Mouse (Mus musculus) liver, embryonic 14.5 days (tissue): ENCODE measurements around the gene Vmn1r15. TPM values are rescaled to one million over a fixed set of nuclear protein-coding genes. Genes with fewer than 3 reads are reported as not detected.

Experiments used
- ATAC-seq: fragments of 200-750 bp; cut with Nextera tagmentation; 2 replicates; pipeline ENCODE4 v1.8.0; 2017; ENCODE audit warnings: moderate number of reproducible peaks, mild to moderate bottlenecking, moderate library complexity; ENCODE audit not compliant: insufficient read depth
- DNase-seq, 3 experiments: peaks; one replicate each; pipeline ENCODE4 v3.0.0-alpha.2; 2012 to 2013; ENCODE audit warnings: low read depth in 3 of 3, low spot score in 3 of 3
- H3K27ac ChIP-seq: fragments of 300-500 bp; sonication (generic); 2 replicates; pipeline ENCODE4 v1.5.1; 2014; ENCODE audit warnings: moderate library complexity, mild to moderate bottlenecking, control low read depth, inconsistent platforms
- H3K27me3 ChIP-seq: fragments of 300-500 bp; sonication (generic); 2 replicates; pipeline ENCODE4 v1.6.1; 2014; ENCODE audit warnings: mild to moderate bottlenecking, low read length, moderate library complexity; ENCODE audit not compliant: control insufficient read depth, insufficient read depth
- H3K36me3 ChIP-seq: fragments of 300-500 bp; sonication (generic); replicated peaks from 2 replicates; pipeline ENCODE4 v1.6.1; 2014; ENCODE audit warnings: low read depth; ENCODE audit not compliant: control insufficient read depth, insufficient read depth
- H3K4me1 ChIP-seq, 2 experiments: fragments of 200-500 bp in 1 of 2; fragments of 300-500 bp in 1 of 2; sonication (generic) in 1 of 2; replicated peaks; 2 replicates each; pipeline ENCODE4 v1.6.1; 2012 to 2014; ENCODE audit warnings: antibody characterized with exemption in 1 of 2, inconsistent platforms in 1 of 2, low read length in 1 of 2; ENCODE audit not compliant: control insufficient read depth in 2 of 2, insufficient read depth in 2 of 2
- H3K4me2 ChIP-seq: fragments of 300-500 bp; sonication (generic); 2 replicates; pipeline ENCODE4 v1.6.1; 2014; ENCODE audit warnings: low read depth, mild to moderate bottlenecking, control low read depth, moderate library complexity
- H3K4me3 ChIP-seq, 2 experiments: fragments of 200-500 bp in 1 of 2; fragments of 300-500 bp in 1 of 2; sonication (generic) in 1 of 2; 2 replicates each; pipeline ENCODE4 v1.5.1; 2012 to 2014; ENCODE audit warnings: low read depth in 2 of 2, low read length in 2 of 2, mild to moderate bottlenecking in 2 of 2, control low read depth in 1 of 2, inconsistent platforms in 1 of 2, moderate library complexity in 1 of 2; ENCODE audit not compliant: insufficient read depth in 1 of 2
- H3K9ac ChIP-seq: fragments of 300-500 bp; sonication (generic); replicated peaks from 2 replicates; pipeline ENCODE4 v1.6.1; 2014; ENCODE audit warnings: mild to moderate bottlenecking, control low read depth, moderate library complexity
- H3K9me3 ChIP-seq: fragments of 300-500 bp; sonication (generic); 2 replicates; pipeline ENCODE4 v1.6.1; 2016; ENCODE audit warnings: low read length, mixed read lengths; ENCODE audit not compliant: control insufficient read depth
- CTCF ChIP-seq: IDR thresholded peaks from 2 replicates; pipeline ENCODE4 v1.5.1; 2016; ENCODE audit warnings: antibody characterized with exemption, low read depth, control low read depth
- EP300 ChIP-seq: IDR thresholded peaks from 2 replicates; pipeline ENCODE4 v1.6.1; 2016; ENCODE audit warnings: antibody characterized with exemption, low read depth
- WGBS: fragments of 180-500 bp; shearing (Covaris S2); extraction: QIAGEN DNeasy Blood & Tissue Kit; methylation state at CpG from one replicate; pipeline ENCODE4 v1.1.7; 2014; ENCODE audit not compliant: insufficient replicate concordance; 5-methylcytosine and 5-hydroxymethylcytosine counted together
- polyA plus RNA-seq, 2 experiments: library from polyadenylated mRNA; depleted of rRNA in 1 of 2; stranded (reverse) in 1 of 2; unstranded in 1 of 2; fragments of >200 nt; fragmentation: Nextera tagmentation in 1 of 2; extraction: Ambion mirVana in 1 of 2; gene quantifications; 2 replicates each; pipeline versions ENCODE4 v1.2.1 to v1.2.3; 2012 to 2014

Vmn1r15 gene
- polyA plus RNA-seq (2012; rRNA removed): not detected in 2 replicates
- polyA plus RNA-seq (2014; fragmentation: Nextera tagmentation; extraction: Ambion mirVana): not detected in 2 replicates

GRCm38 (mm10) chr6:57257652-57258051, at the start of gene Vmn1r15:
Vmn1r15 (plus strand) TSS chr6:57257952.
- no peak within 1 kb of the TSS for H3K9ac ChIP-seq
- H3K27me3 ChIP-seq: no peaks in the 10 kb centered on the region
- no peak within 1 kb of the TSS for H3K4me3 ChIP-seq
- TF ChIP-seq EP300 (no peak), CTCF (no peak)
- H3K36me3 ChIP-seq: no peaks in the 10 kb centered on the region
- no peaks in the 10 kb centered on the region for H3K9me3 ChIP-seq
- no peak within 1 kb of the TSS for H3K27ac ChIP-seq
- H3K4me2 ChIP-seq: no peak within 1 kb of the TSS
- ATAC-seq (no peak), DNase-seq (no peak)
- WGBS: 50% methylated on average over 1 of the region's 1 CpGs
- H3K4me1 ChIP-seq: no peaks in the 10 kb centered on the region

GRCm38 (mm10) chr6:57231386-57231785, 26.4 kb upstream of the Vmn1r15 start, which contains the start of gene Vmn1r14:
Vmn1r14 (plus strand) TSS chr6:57231686.
- no peaks in the 10 kb centered on the region for H3K9me3 ChIP-seq
- no peak within 1 kb of the TSS for H3K4me3 ChIP-seq
- WGBS: 75% methylated on average over 3 of the region's 3 CpGs
- TF ChIP-seq EP300 (no peak), CTCF (no peak)
- no peak for ATAC-seq
- no peaks in the 10 kb centered on the region for H3K36me3 ChIP-seq
- DNase-seq: no peak
- H3K4me2 ChIP-seq: no peak within 1 kb of the TSS
- H3K27me3 ChIP-seq: no peaks in the 10 kb centered on the region
- no peaks in the 10 kb centered on the region for H3K4me1 ChIP-seq
- H3K9ac ChIP-seq: no peak within 1 kb of the TSS
- no peak within 1 kb of the TSS for H3K27ac ChIP-seq

- Histone ChIP-seq H3K27ac (no peak overlapping the region), H3K4me1 (no peaks in the 10 kb centered on the region), H3K4me2 (no peak overlapping the region), H3K27me3 (no peaks in the 10 kb centered on the region), H3K9me3 (no peaks in the 10 kb centered on the region), H3K9ac (no peak overlapping the region), H3K4me3 (no peak overlapping the region), H3K36me3 (no peaks in the 10 kb centered on the region)
- TF ChIP-seq CTCF (no peak), EP300 (no peak)
- ATAC-seq: no peak
- DNase-seq: no peak
- WGBS: 51% methylated on average over 2 of the region's 2 CpGs
Observed at GRCm38 (mm10) chr6:57260990-57261389, 3.2 kb downstream of the Vmn1r15 start.

- Histone ChIP-seq H3K36me3 (no peaks in the 10 kb centered on the region), H3K27ac (no peak overlapping the region), H3K9me3 (no peaks in the 10 kb centered on the region), H3K4me1 (no peaks in the 10 kb centered on the region), H3K27me3 (no peaks in the 10 kb centered on the region), H3K9ac (no peak overlapping the region), H3K4me3 (no peak overlapping the region), H3K4me2 (no peak overlapping the region)
- 36% methylated on average over 3 of the region's 3 CpGs for WGBS
- DNase-seq (no peak), ATAC-seq (no peak)
- TF ChIP-seq CTCF (no peak), EP300 (no peak)
Observed at GRCm38 (mm10) chr6:57271881-57272280, 14.1 kb downstream of the Vmn1r15 start.

- Histone ChIP-seq H3K27me3 (no peaks in the 10 kb centered on the region), H3K4me1 (no peaks in the 10 kb centered on the region), H3K4me2 (no peak overlapping the region), H3K36me3 (no peaks in the 10 kb centered on the region), H3K4me3 (no peak overlapping the region), H3K9ac (no peak overlapping the region), H3K9me3 (no peaks in the 10 kb centered on the region), H3K27ac (no peak overlapping the region)
- no peak for ATAC-seq
- no peak for DNase-seq
- TF ChIP-seq CTCF (no peak), EP300 (no peak)
Observed at GRCm38 (mm10) chr6:57272517-57272916, 14.8 kb downstream of the Vmn1r15 start.
